Mouse (Mus musculus) spleen, postnatal 10 days (tissue): ENCODE measurements at regions not wholly inside any gene's neighbourhood (a gene's known extent, or its start where the extent isn't known, plus 50 kb on each side); places are given as distances from the start of the nearest gene placed in this dataset.

Experiments used
- DNase-seq, 2 experiments: peaks; one replicate each; pipeline ENCODE4 v3.0.0; 2021 to 2022; ENCODE audit warnings: low spot score in 2 of 2

DNA sequence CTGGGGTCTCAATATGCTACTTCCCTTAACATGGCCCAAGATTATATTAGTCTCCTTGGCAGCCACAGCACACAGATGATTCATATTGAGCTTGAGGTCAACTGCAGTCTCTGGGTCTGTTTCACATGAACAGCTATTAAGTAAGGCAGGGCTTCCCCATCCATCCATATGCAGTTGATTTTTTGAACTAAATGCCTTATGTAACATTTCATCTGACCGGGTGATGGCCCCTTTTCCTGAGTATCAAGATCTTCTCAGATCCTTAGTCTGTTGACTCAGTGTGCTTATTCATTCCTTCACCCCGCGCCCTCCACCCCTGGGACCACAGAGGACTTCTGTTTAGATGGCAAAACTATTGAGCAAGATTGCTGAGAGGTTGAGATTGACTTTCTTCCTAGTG lies 202.7 kb downstream of the Cyp26b1 start:
- no peak for DNase-seq

DNA sequence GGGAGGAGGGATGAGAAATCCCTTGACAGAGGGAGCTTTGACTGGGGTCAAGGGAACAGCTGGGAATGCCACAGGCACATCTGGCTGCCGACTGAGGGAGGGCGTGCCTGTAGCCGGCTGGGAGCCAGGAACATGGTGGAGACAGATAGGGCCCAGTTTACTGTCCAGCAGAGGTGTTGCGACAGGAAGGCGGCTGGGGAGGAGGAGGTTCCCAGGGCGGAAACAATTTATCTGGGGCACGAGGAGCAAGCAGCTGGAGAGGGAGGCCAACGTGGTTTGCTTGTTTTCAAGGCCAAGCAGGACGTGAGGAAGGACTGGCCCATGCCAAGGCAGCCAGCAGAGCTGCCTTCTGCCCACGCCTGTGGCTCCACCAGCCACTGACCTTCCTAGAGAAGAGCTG lies 208.0 kb downstream of the Cyp26b1 start:
- DNase-seq = peak in 1 of 2 experiments; percentile 67

DNA sequence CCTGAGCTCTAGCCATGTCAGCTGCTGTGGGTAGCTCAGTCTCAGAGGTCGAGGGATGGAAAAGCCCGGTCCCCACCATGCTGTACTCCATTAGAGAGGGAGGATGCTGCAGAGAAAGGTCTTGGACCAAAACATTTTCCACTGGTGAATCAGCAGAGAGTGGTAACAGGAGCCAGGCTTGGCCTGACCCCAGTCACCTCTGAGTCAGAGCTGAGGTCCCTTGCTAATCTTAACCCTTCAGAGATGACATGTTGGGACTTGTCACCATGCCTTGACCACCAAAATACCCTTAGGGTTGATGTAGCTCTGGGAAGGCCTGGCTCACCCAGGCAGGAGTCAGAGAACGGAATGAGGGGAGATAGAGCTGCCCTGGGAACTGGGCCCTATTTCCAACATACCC lies 210.0 kb downstream of the Cyp26b1 start:
- no peak for DNase-seq

DNA sequence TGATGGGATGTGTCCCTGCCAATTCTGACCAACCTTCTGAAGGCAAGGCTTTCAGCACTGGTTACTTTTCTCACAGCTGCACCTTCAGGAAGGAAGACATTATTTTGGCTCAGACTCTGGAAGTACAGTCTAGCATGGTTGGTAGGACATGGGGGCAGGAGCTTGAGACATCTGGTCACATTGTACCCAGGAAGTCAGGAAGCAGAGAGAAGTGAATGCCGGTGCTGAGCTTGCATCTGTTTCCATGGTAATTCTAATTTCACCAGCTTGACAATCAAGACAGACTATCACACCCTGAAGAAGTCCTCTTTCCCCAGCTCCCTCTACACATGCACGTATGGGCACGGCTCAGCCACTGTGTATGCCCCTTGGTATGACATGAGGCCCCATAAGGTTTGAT lies 210.6 kb downstream of the Cyp26b1 start:
- DNase-seq = no peak

DNA sequence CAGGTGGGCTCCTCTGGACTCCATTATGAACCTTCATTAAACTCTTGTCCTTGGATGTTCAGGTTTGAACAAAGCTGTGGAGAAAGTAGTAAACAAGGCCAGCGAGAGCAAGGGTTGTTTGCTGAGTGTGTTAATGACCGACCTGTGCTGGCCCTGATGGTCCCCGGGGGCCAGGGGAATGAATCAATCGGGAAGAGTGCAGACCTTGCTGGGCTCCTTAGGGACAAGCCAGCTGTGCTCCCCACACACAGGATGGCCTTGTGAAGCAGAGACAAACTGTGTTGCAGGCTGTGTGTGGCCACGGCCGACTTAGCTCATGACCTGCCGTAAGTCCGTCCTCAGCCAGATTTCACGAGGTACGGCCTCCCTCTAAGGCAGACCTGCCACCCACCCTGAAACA lies 212.1 kb downstream of the Cyp26b1 start:
- DNase-seq = no peak

DNA sequence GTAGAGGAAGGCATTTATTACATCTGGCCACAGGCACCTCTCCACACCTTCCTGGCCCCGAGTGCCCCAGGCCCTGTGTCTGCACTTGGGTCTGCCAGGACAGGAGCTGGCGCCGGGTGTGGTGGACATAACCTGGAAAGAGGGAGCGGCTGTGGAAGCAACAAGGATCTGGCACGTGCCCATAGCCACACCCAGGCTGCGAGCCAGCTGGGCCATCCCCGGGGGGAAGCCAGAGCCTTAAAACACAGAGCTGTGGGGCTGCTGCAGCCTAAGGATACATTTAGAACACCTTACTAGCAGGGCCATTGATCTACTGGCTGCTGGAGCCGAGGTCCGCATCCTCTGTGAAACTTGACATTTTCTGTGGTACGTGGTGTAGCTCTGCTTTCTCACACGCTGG lies 217.0 kb downstream of the Cyp26b1 start:
- DNase-seq = no peak

DNA sequence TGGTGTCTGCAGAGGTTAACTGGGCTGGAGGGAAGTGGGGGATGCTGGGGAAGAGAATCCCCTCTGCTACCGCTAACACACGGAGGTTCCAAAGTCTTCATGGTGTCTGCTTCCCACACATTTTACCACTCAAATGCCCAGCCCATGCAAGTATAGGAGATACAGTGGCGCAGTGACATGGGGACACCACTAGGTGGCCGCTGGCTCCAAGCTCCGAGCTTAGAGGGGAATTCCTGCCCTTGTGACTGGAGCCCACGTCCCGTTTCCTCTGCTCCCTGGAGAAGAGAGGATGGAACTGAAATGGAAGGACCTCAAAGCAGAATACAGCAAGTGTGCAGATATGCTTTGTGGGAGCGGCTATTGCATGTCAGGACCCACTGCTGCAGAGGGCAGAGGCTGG lies 218.2 kb downstream of the Cyp26b1 start:
- DNase-seq = peak in 1 of 2 experiments; percentile 39

DNA sequence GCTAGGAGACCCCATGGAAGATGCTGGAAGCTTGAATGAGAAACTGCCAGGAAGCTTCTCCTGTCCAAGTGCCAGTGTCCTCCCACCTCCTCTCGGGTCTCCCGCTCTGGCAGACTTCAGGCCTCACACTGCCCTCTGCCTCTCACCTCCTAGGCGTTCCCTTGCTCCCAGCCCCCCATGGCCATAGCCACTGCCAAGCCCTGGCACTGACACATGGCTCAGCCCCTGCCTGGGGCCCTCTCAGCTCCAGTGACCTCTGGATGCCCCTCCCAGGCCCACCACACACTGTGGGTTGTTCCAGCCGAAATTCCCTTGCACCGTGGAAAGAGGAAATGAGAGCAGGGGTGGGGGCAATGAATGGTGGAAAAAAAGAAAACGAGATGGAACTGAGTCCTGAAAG lies 227.3 kb downstream of the Cyp26b1 start:
- no peak for DNase-seq

DNA sequence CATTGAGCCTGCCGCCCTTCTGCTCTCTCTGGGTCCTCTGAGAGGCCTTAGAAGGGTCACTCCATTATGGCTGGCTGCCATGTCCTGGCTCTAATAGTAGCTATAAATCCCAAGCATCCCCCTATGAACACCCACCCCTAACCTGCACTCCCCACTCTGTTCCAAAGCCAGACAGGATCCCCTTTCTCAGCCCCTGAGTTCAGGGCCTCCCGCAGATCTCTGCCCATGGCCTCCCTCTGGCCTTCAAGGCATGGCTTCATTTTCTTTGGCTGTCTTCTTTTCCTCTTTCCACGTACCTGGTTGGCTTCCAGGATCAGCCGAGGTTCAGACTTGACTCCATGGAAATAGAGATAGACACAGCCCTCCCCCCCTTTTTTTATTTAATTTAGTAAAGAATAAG lies 227.8 kb downstream of the Cyp26b1 start:
- no peak for DNase-seq

DNA sequence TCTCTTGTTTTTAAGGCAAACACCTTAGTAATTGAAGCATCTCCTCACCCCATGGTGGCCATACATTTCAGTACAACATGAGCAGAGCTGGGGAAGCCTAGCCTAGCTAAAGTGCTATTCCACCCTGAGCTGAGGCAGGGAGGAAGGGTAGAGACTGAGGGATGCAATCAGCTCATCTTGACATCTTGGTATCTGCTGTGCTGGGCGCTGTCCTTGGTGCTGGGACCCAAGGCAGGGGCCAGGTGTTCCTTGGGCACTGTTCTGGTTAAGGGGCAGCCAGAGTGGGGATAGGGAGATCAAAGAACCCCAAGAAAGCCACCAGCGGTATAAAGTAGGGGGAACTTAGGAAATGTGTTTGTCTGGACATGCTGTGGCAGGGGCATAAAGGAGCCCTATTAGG lies 228.7 kb downstream of the Cyp26b1 start:
- DNase-seq = no peak

DNA sequence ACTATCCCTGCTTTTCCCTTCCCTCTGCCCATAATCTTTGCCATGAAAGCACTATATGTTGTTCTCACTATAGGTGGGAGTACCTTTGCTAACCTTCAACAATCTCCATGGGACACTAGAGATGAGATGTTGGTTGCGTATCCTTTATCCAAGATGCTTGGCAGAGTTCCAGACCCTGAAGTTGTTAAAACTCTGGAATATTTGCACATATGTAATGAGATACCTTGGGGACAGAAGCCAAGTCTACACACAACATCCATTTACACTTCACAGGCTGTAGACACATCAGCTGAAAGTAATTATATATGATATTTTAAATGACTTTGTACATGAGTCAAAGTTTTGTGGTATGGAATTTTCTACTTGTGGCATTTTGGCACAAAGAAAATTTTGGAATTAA lies 231.4 kb downstream of the Cyp26b1 start:
- DNase-seq = no peak

DNA sequence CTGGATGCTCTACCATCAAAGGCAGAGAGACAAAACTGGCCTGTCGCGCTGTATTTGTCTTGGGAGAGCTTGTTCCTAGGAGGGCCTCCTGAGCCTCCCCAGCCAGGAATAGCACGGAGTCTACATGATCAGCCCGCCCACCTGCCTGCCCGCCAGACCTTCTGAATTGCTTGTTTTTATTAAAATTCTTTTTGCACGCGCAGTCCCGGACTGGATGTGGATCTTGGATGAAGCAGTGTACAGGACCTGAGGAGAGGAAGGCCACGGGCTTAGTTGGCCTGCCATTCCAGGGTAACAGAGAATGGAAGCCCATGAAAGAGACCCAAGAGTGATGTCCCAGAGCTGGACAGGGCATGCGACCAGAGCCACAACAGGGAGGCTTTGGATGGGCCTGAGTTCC lies 235.8 kb downstream of the Cyp26b1 start:
- no peak for DNase-seq

DNA sequence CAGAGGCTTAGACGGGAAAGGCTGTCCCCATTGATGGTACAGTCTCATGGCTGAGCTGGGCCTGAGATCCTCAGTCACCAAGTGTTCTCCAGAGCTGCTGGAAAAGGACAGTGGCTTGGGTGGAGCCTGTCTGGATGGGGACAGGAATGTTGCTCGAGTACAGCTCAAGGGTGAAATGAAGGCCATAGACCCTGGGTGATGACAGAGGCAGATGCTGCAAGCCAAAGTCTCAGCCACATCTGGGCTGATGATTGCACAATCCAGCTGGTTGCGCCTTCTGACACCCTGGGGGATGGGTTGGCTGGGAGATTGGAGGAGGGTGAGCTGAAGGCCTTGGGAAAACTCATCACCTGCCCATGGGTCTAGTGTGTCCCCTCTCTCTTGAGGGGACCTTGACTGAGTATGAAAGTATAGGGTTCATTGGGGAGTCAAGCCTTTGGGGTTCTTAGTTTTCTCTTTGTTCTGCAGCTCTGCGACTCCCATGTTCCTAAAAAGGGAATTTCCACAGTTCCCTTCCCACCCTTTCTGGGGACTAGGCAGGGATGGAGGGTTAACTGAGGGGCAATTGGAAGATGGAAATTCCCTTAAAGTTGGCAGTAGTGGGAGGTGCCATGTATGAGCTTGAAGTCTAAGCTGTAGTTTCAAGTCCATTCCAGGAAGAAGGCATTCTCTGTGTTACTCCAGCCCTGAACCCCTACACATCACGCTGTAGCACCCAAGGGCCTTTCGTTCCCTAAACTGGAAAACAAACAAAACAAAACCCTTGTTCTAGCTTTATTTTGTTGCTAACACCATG lies 240.1 kb downstream of the Cyp26b1 start:
- no peak for DNase-seq

DNA sequence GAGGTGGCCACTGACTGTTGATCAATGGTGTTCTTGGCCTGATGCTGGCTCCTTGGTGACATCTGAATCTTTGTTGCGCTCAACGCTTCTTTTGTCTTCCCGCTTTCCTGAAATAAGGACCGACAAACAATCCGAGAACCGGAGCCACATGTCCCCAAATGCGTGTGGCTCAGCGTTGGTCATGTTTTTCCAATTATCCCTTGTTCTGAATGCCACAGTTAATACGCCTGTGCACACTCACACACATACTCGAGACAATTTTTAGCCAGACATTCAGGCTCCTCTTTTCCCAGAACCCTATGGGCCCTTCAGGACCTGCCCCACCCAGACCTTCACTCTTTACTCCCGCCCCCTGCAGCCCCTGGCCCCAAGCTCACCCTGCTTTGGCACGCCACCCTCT lies 248.8 kb downstream of the Cyp26b1 start:
- no peak for DNase-seq

DNA sequence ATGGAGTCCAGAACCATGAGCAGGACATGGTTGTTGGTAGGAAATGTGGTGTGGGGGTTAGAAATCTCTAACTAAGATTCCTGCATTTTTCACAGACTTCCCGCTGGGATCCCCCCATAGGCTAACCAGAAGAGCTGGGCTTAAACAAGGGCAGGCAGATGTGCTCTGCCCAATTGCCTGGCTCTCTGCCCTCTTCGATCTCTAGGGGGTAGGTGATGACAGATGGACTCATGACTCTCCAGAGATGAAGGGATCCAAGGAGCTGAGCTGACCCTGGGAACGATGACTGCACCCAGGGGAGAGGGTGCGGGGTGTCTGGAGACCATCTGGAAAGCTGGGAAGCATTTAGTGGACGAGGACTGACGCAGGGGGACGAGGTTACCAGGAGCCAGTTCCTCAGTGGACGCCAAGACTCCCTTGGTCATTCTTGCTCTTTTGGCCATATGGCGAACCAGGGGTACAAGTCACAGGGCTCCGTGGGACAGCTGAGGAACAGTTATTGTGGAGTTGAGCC lies 260.0 kb downstream of the Cyp26b1 start:
- DNase-seq = no peak

DNA sequence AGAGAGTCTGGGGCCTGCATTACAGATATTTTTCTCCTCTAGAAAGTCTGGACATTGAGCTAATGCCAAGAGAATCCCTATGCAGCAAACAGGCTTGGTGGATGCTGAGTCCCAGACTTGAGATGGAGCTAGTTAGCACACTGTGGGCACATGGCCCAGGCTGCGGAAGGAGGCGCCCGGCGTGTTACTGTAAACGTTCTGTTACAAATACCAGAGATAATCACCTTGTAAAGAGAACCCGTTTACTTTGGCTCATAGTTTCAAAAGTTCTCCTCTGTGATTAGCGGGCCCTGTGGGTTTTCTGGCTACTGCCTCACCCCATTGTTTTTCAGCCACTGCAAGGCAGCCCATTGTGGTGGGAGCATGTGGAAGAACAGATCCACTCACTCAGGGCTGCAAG lies 264.6 kb downstream of the Cyp26b1 start:
- DNase-seq = no peak

DNA sequence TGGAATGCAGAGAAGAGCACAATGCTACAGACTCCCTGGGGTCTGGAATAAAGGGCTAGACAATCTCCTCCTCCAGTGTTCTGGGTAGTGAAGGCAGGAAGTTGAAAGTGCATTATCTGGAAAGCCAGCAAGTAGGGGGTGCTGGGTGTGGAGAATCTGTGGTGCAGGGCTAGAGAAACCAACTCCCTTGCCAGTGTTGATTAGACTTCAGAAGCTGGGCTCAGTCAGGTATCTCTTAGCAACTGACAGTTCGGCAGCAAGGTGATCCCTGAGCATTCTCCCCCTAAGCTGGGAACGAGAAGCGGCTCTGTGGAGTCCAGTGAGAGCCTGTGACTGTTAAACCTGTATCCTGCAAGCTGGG lies 265.7 kb downstream of the Cyp26b1 start:
- no peak for DNase-seq

DNA sequence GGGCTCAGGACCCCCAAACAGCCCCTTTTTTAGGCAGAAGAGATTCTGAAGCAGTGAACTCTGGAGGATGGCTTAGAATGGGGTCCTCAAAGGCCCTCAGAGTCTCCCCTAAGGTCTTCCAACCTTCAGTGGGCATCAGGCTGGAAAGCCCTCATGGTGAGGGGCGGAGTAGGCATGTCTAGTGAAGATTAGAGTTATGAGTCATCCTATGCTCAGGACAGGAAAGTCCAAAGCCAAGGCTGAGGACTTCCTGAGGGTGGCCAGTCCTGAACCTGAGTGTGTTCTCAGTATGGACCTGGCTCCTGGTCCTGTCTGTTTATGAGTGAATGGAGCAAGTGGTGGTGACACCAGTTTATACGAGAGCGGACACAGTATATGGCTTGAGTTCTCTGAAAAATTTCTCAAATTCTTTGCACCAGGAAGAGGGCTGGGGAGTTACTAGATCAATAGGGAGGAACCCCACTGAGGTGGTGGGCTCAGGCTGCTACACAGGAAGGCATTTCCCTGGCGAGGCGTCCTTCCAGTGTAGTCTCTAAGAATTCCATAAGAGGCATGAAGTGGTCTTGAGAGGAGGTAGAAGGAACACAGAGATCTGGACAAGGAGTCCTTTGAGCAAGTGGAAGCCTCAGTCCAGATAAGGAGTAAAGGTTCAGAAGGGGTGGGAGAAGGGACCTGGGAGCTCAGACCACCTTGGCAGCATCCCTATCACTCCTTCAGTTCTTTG lies 266.2 kb downstream of the Cyp26b1 start:
- DNase-seq = no peak

DNA sequence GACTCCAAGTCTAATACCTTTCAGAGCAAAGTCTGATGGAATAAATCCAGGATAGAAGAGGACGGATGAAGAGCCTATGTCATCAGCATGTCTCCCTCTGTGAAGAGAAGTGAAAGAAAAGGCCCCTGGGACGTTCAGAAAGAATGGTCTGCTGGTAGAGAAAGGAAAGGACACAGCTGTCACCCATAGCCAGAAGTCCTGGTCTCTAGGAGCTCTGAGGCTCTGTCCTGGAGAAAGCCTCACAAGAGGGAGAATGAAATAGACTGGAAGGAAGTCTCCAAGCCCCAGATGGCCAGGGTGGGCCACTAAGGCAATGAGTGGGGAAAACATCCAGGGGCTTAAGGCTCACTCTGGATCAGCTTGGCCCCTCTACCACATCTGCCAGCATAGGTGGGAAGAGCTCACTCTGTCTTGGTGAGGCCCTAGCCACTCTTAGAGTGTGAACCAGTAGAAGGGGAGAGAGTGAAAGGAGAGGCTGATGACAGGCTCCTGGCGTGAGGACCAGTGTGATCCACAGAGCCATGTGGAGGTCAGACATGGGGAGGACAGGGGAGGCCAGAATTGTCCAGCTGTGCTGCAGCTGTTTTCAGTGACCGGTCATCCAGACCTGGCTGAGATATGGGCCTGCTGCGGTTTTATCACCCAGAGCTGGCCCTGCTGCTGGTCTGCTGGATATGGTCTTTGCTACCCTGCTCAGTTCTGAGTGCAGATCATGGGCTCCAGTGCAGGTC lies 268.2 kb downstream of the Cyp26b1 start:
- no peak for DNase-seq

DNA sequence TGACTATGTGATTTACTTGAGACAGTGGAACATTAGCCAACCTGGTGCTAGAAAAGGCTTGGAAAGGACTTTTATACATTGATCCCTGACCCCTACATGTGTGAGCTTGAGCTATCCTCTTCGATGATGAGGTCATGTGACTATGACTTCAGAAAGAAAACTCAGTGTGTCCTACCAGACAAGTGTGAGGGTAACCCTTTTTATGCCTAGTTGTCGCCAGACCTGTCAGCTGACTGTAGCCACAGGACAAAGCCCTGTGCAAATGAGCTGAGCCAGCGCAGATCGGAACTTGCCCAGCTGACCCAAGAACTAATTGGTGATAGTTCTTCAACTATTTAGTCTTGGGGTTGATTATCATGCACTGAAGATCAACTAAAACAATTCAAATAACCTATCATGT lies 269.5 kb downstream of the Cyp26b1 start:
- no peak for DNase-seq

DNA sequence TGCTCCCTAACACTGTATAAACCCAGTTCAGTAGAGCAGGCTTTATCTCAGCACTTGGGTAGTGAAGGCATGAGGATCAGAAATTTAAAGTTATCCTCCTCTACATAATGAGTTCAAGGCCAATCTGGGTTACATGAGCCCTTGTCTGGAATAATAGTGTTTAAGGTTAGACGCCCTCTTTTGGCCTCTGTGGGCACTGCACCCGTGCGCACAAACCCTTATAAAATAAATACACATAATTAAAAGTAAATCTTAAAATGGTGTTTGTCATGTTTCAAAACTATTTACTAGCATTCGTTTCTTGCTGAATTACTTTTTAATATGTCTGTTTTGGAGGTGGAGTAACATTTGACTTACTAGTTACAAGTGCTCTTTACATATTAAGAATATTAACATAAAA lies 271.2 kb downstream of the Cyp26b1 start:
- no peak for DNase-seq

DNA sequence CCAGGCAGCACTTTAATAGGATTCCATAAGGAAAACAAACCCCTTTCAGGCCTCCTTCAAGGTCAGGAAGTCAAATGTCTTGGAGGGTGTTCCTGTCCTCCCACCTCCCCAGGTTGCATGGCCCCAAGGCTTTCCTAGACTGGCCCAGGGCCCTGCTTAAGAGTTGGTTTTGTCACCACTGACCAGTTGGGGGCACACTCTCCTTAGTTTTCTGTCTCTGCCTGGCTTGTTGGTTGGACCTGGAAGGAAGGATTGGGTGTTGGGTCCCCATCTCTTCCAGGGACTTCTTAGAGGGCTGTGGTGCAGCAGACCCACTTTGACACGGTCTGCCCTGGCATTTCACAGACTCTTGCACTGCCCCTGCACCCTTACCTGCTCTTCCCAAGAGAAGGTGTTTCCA lies 273.1 kb downstream of the Cyp26b1 start:
- DNase-seq = no peak

DNA sequence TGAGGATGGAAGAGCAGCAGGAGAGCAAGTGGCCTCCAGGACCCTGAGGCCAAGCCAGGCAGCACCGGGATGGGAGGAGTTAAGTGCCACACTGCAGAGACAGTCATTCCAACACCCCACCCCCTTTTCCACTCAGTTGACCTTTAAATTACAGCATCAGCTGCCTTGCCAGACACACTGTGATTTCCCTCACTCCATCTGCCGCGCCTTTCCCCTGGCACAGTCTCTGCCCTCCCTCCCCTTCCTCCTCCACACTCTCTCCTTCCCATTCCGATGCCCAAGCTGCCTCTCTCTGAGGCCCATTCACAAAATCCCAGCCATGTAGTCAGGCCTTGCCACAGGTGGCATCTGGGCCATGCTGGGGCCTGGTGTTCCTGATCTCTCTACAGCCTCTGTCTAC lies 274.9 kb downstream of the Cyp26b1 start:
- no peak for DNase-seq
